Mouse (Mus musculus) heart, adult 2 months (tissue): ENCODE results near the gene Golga2.

Source experiments
- EP300 ChIP-seq: fragments of 200-500 bp; IDR thresholded peaks from 2 replicates; pipeline ENCODE4 v1.6.1; 2011; ENCODE audit warnings: low read depth, low read length, control low read depth; ENCODE audit not compliant: insufficient read depth
- POLR2A ChIP-seq: fragments of 200-500 bp; IDR thresholded peaks from 2 replicates; pipeline ENCODE4 v1.6.1; 2011; ENCODE audit warnings: mild to moderate bottlenecking, low read depth, low read length, control low read depth; ENCODE audit not compliant: insufficient read depth

DNA sequence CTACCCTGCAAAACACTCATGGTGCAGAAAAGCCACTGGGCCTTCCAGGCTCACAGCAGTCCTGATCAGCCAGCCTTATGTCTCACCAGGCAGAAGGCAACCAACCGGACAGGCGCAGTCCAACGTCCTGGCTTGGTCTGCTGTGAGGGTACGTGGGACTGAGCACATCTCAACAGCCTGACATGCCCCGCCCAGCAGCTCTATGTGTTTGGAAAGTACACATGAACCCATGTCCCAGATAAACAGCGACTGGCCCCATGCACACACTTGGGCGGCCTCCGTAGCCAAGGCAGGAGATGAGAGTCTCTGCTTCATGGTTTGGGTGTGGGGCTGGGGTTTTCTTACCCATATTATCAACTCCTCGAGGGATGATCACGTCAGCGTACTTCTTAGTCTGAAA is 30.9 kb upstream of the Golga2 start:
- no peak for TF ChIP-seq EP300
- TF ChIP-seq POLR2A = no peak
